ENCODE assay signal across 17 mouse cellular contexts in the genomic region with DNA sequence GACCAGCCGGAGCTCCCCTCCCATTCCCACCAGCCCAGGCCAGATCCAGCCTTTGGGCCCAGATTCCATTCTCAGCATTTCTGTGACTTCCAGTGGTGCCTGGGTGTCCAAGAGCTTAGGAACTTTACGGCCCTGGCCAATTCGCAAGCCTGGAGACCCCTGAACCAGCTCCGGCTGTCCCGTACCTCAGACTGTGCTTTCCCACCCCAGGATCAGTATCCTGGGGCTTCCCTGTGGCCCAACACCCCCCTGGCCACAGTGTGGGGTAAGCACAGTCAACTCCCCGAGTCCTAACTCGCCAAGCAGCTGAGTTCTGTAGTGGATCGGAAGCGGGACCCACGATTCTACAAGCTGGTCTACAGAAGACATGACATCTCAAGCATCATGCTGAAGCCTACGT.
"Had no signal": no experiment of that assay in that cellular context is flagged by ENCODE, and none has a peak within 500 bp of the region (broad histone marks: within the 10 kb centered on the region; RNA-seq: fewer than 3 reads in every experiment).

No protein-coding gene starts in this region.

- H3K27me3 ChIP-seq: stomach, embryonic 15.5 days had no signal

- H3K27ac ChIP-seq: neural tube, embryonic 12.5 days; neural tube, embryonic 13.5 days; neural tube, embryonic 15.5 days; stomach, embryonic 15.5 days; stomach, postnatal 0 days had no signal

- H3K36me3 ChIP-seq: neural tube, embryonic 12.5 days; neural tube, embryonic 13.5 days; neural tube, embryonic 15.5 days; stomach, embryonic 15.5 days had no signal

- H3K4me3 ChIP-seq: neural tube, embryonic 12.5 days; neural tube, embryonic 13.5 days; neural tube, embryonic 15.5 days; stomach, embryonic 15.5 days had no signal

- H3K9me3 ChIP-seq: neural tube, embryonic 12.5 days; neural tube, embryonic 13.5 days; neural tube, embryonic 15.5 days; stomach, embryonic 15.5 days had no signal

- H3K9ac ChIP-seq: neural tube, embryonic 12.5 days; neural tube, embryonic 13.5 days; neural tube, embryonic 15.5 days; stomach, embryonic 15.5 days had no signal

- H3K4me1 ChIP-seq: neural tube, embryonic 12.5 days; stomach, embryonic 15.5 days had no signal

- DNase-seq: retina, postnatal 1 day; right cerebral cortex, adult 18-20 months; right cerebral cortex, postnatal 14 days; right cerebral cortex, postnatal 25 days; right cerebral cortex, postnatal 4 days; spleen, adult 18-20 months; thymus, adult 18-20 months; thymus, adult 2 months; thymus, postnatal 14 days; thymus, postnatal 25 days; thymus, postnatal 36 days; thymus, postnatal 4 days had no signal
